Mouse (Mus musculus): ENCODE results near the gene Gm21060.
"Not testable (repeated sequence)": the region's sequence is repeated elsewhere in the genome, so short reads cannot be mapped to it uniquely, and the experiment has no call there.

GRCm38 (mm10) chr19:61312400-61312799, 15.5 kb upstream of the Gm21060 start:
- TF ChIP-seq CTCF (IDR thresholded peaks at IDR 0.05; ENCODE audit: extremely low read depth, insufficient read depth, insufficient read length, insufficient replicate concordance); POLR2A (IDR thresholded peaks at IDR 0.05; ENCODE audit: low read depth, low read length): not testable (repeated sequence)
